Mouse (Mus musculus): ENCODE measurements around the gene Arhgef25.

DNA sequence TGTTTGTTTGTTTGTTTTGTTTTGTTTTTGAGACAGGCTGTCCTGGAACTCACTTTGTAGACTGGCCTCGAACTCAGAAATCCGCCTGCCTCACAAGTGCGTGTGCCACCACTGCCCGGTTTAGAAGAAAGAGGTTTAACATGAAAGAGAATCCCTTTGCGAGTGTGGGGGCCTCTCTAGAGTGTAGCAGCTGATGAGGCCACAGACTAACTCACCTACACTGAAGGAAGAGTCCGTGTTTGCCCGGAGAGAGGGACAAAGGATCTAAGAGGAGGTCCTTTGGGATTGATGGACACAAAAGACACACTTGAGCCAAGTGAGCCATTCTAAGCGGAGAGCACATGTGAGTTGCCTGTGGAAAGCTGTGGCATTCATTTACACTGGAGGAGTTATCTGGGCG is 12.6 kb downstream of the Arhgef25 start:
- TF ChIP-seq POLR2A (IDR thresholded peaks at IDR 0.05; ENCODE audit: low read depth, low read length) = no peak
- TF ChIP-seq CTCF (IDR thresholded peaks at IDR 0.05; ENCODE audit: extremely low read depth, insufficient read length, insufficient replicate concordance, low read depth, low read length) = no peak

Measured in small intestine, adult 2 months (tissue).